Mouse (Mus musculus): ENCODE measurements at regions not wholly inside any gene's neighbourhood (a gene's known extent, or its start where the extent isn't known, plus 50 kb on each side); places are given as distances from the start of the nearest gene placed in this dataset.

- no peak for DNase-seq (ENCODE audit: low read depth, low spot score)
These were observed 135.8 kb downstream of the Fam43a start for GRCm38 (mm10) chr16:30735360-30735759.

- DNase-seq (ENCODE audit: low read depth, low spot score) = no peak
These were observed 136.4 kb downstream of the Fam43a start for GRCm38 (mm10) chr16:30735969-30736368.

- DNase-seq (ENCODE audit: low read depth, low spot score) = no peak
These were observed 137.3 kb downstream of the Fam43a start for GRCm38 (mm10) chr16:30736662-30737326.

GRCm38 (mm10) chr16:30737524-30737923, 138.0 kb downstream of the Fam43a start:
- no peak for DNase-seq (ENCODE audit: low read depth, low spot score)

GRCm38 (mm10) chr16:30739651-30740050, 140.1 kb downstream of the Fam43a start:
- DNase-seq (ENCODE audit: low read depth, low spot score) = no peak

- DNase-seq (ENCODE audit: low read depth, low spot score) = no peak
These were observed 141.7 kb downstream of the Fam43a start for GRCm38 (mm10) chr16:30741192-30741591.

- DNase-seq (ENCODE audit: low read depth, low spot score) = no peak
These were observed 143.0 kb downstream of the Fam43a start for GRCm38 (mm10) chr16:30742474-30742873.

GRCm38 (mm10) chr16:30743566-30743965, 144.0 kb downstream of the Fam43a start:
- DNase-seq (ENCODE audit: low read depth, low spot score) = no peak

- no peak for DNase-seq (ENCODE audit: low read depth, low spot score)
These were observed 144.7 kb downstream of the Fam43a start for GRCm38 (mm10) chr16:30744237-30744636.

GRCm38 (mm10) chr16:30745598-30746181, 146.2 kb downstream of the Fam43a start:
- no peak for DNase-seq (ENCODE audit: low read depth, low spot score)

- no peak for DNase-seq (ENCODE audit: low read depth, low spot score)
These were observed 146.7 kb downstream of the Fam43a start for GRCm38 (mm10) chr16:30746211-30746610.

GRCm38 (mm10) chr16:30749841-30750240, 150.3 kb downstream of the Fam43a start:
- no peak for DNase-seq (ENCODE audit: low read depth, low spot score)

GRCm38 (mm10) chr16:30755771-30756170, 156.2 kb downstream of the Fam43a start:
- DNase-seq (ENCODE audit: low read depth, low spot score) = no peak

- DNase-seq (ENCODE audit: low read depth, low spot score) = no peak
These were observed 157.2 kb downstream of the Fam43a start for GRCm38 (mm10) chr16:30756678-30757077.

- DNase-seq (ENCODE audit: low read depth, low spot score) = no peak
These were observed 158.0 kb downstream of the Fam43a start for GRCm38 (mm10) chr16:30757556-30757955.

- no peak for DNase-seq (ENCODE audit: low read depth, low spot score)
These were observed 158.5 kb downstream of the Fam43a start for GRCm38 (mm10) chr16:30758041-30758440.

GRCm38 (mm10) chr16:30759503-30759902, 160.0 kb downstream of the Fam43a start:
- no peak for DNase-seq (ENCODE audit: low read depth, low spot score)

GRCm38 (mm10) chr16:30761201-30761710, 161.7 kb downstream of the Fam43a start:
- no peak for DNase-seq (ENCODE audit: low read depth, low spot score)

GRCm38 (mm10) chr16:30762898-30763595, 163.5 kb downstream of the Fam43a start:
- no peak for DNase-seq (ENCODE audit: low read depth, low spot score)

- no peak for DNase-seq (ENCODE audit: low read depth, low spot score)
These were observed 166.1 kb downstream of the Fam43a start for GRCm38 (mm10) chr16:30765591-30765990.

GRCm38 (mm10) chr16:30769007-30769442, 169.5 kb downstream of the Fam43a start:
- no peak for DNase-seq (ENCODE audit: low read depth, low spot score)

GRCm38 (mm10) chr16:30769467-30769866, 169.9 kb downstream of the Fam43a start:
- DNase-seq (ENCODE audit: low read depth, low spot score) = no peak

GRCm38 (mm10) chr16:30772802-30773201, 173.3 kb downstream of the Fam43a start:
- DNase-seq (ENCODE audit: low read depth, low spot score) = no peak

Measured in A20 (cell line).